Mouse (Mus musculus) hindbrain, embryonic 11.5 days (tissue): ENCODE measurements at regions not wholly inside any gene's neighbourhood (a gene's known extent, or its start where the extent isn't known, plus 50 kb on each side); places are given as distances from the start of the nearest gene placed in this dataset.

ENCODE experiments used
- ATAC-seq: fragments of 200-750 bp; cut with Nextera tagmentation; 2 replicates; pipeline ENCODE4 v1.8.0; 2017; ENCODE audit warnings: mild to moderate bottlenecking, moderate TSS enrichment, moderate library complexity; ENCODE audit not compliant: low FRiP score
- DNase-seq: peaks from one replicate; pipeline ENCODE4 v3.0.0-alpha.2; 2015; ENCODE audit warnings: low spot score
- H3K27ac ChIP-seq: fragments of 300-500 bp; sonication (generic); 2 replicates; pipeline ENCODE4 v1.5.1; 2014; ENCODE audit warnings: mild to moderate bottlenecking, low read depth, low read length
- H3K27me3 ChIP-seq: fragments of 300-500 bp; sonication (generic); 2 replicates; pipeline ENCODE4 v1.6.1; 2014; ENCODE audit warnings: mild to moderate bottlenecking, low read length, moderate library complexity, mixed read lengths; ENCODE audit not compliant: control insufficient read depth, insufficient read depth
- H3K36me3 ChIP-seq: fragments of 300-500 bp; sonication (generic); 2 replicates; pipeline ENCODE4 v1.6.1; 2014; ENCODE audit warnings: mild to moderate bottlenecking, low read length, moderate library complexity, mixed read lengths; ENCODE audit not compliant: control insufficient read depth, insufficient read depth
- H3K4me1 ChIP-seq: fragments of 300-500 bp; sonication (generic); replicated peaks from 2 replicates; pipeline ENCODE4 v1.6.1; 2014; ENCODE audit warnings: low read length, mixed read lengths; ENCODE audit not compliant: control insufficient read depth, insufficient read depth
- H3K4me2 ChIP-seq: fragments of 300-500 bp; sonication (generic); replicated peaks from 2 replicates; pipeline ENCODE4 v1.6.1; 2014; ENCODE audit warnings: mild to moderate bottlenecking, low read depth, low read length
- H3K4me3 ChIP-seq: fragments of 300-500 bp; sonication (generic); 2 replicates; pipeline ENCODE4 v1.5.1; 2014; ENCODE audit warnings: low read depth, low read length
- H3K9ac ChIP-seq: fragments of 300-500 bp; sonication (generic); 2 replicates; pipeline ENCODE4 v1.6.1; 2014; ENCODE audit warnings: low read depth, low read length
- H3K9me3 ChIP-seq: fragments of 300-500 bp; sonication (generic); 2 replicates; pipeline ENCODE4 v1.6.1; 2016; ENCODE audit warnings: low read length; ENCODE audit not compliant: control insufficient read depth
- WGBS: fragments of 180-500 bp; shearing (Covaris S2); extraction: QIAGEN DNeasy Blood & Tissue Kit; methylation state at CpG from one replicate; pipeline ENCODE4 v1.1.7; 2014; 5-methylcytosine and 5-hydroxymethylcytosine counted together

DNA sequence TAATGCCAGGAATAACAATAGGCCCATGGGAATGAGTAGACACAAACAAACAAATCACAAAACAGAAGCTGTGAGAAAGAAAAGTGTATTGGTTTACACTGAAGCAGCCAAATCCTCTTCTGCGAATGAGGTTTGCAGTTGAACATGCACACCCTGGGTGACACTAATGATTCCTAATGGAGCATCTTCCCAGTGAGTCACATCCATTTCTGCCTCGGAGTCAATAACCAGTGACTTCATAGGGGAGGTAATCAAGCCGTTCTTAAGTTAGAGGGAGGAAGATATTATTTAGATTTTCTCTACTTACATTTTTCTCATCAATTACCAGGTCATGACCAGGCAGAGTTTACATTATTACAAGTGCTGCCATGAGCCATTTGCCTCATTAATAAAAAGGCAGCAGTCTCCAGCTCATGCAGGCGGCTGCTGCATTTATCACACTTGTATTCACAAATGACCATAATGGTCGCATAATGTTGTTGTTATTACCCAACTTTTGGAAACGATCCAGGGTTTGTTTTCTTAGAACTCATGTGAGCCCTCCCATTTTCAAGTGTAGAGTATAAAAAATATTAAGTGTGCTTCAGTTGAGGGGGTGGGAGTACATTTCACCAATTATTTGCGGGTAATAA lies 112.6 kb upstream of the B3gat2 start:
- no peaks in the 10 kb centered on the region for H3K27me3 ChIP-seq
- H3K4me1 ChIP-seq: no peaks in the 10 kb centered on the region
- no peak overlapping the region for H3K4me3 ChIP-seq
- H3K36me3 ChIP-seq: no peaks in the 10 kb centered on the region
- DNase-seq (no peak), ATAC-seq (no peak)
- no peak overlapping the region for H3K9ac ChIP-seq
- no peaks in the 10 kb centered on the region for H3K9me3 ChIP-seq
- H3K4me2 ChIP-seq: no peak overlapping the region
- 81% methylated on average over 7 of the region's 7 CpGs for WGBS
- no peak overlapping the region for H3K27ac ChIP-seq

DNA sequence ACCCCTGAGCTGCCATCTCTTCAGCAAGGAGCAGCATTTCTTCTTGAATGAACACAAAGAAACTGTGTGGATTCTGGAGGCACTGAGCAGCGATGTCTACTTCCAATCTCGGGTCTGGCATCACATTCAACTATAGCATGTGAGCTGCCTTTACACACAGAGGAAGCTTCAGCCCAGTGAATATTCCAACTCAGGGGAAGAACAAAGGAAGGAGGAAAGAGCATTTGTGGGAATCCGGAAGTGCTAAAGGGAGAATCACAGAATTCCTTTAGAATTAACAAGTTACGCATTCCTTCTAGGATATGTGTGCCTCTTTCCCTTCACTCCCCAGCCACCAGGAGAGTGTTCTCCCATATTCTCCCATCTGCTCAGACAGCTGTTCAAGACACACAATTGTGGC lies 111.7 kb upstream of the B3gat2 start:
- DNase-seq: no peak
- WGBS: 74% methylated on average over 4 of the region's 4 CpGs

DNA sequence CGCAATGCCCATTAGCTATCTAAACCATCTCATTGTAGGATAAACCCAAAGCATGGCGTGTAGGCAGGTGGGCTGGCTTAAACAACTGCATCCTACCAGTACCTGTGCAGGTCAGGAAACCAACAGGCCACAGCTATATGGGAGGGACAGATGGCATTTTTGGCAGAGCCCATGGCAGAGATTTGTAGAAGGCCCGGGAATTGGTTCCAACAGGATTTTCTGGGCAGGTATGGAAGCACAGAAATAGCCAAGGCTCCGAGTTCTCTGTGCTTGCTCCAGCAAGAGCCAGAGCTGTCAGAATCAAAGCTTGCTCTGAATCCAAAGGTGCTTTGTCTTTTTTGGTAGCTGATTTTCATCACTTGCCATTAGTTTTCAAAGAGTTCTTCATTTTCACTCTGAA lies 107.9 kb upstream of the B3gat2 start:
- Histone ChIP-seq H3K4me3 (no peak overlapping the region), H3K9me3 (no peaks in the 10 kb centered on the region), H3K4me1 (no peaks in the 10 kb centered on the region), H3K36me3 (no peaks in the 10 kb centered on the region), H3K4me2 (no peak overlapping the region), H3K27me3 (no peaks in the 10 kb centered on the region), H3K27ac (no peak overlapping the region), H3K9ac (no peak overlapping the region)
- no peak for ATAC-seq
- 86% methylated on average over 4 of the region's 4 CpGs for WGBS
- no peak for DNase-seq

More for the DNA sequence above, 111.7 kb upstream of the B3gat2 start:
- Histone ChIP-seq H3K27ac (no peak overlapping the region), H3K36me3 (no peaks in the 10 kb centered on the region), H3K4me2 (no peak overlapping the region), H3K9ac (no peak overlapping the region), H3K4me1 (no peaks in the 10 kb centered on the region), H3K27me3 (no peaks in the 10 kb centered on the region), H3K4me3 (no peak overlapping the region), H3K9me3 (no peaks in the 10 kb centered on the region)
- no peak for ATAC-seq

DNA sequence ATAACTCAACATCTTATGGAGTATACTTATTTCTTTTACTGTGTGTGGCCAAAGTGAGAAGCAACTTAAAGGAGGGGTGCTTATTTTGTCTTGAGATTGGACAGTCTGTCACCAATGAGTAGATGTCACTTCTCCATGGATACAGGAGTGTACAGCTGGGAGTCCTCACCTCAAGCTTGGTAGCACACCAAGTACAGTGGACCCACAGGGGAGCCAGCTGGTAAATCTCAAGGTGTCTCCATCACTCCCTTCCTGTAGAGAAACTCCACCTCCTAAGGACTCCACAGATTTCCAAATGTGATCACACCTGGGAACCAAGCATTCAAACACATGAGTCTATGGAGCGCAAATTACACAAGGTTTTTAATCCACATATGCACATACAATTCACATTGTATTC lies 105.8 kb upstream of the B3gat2 start:
- ATAC-seq (no peak), DNase-seq (no peak)
- no peak overlapping the region for H3K9ac ChIP-seq
- no peaks in the 10 kb centered on the region for H3K27me3 ChIP-seq
- no peak overlapping the region for H3K27ac ChIP-seq
- H3K36me3 ChIP-seq: no peaks in the 10 kb centered on the region
- no peaks in the 10 kb centered on the region for H3K4me1 ChIP-seq
- no peak overlapping the region for H3K4me2 ChIP-seq
- 95% methylated on average over 1 of the region's 1 CpGs for WGBS
- H3K4me3 ChIP-seq: no peak overlapping the region
- H3K9me3 ChIP-seq: no peaks in the 10 kb centered on the region

DNA sequence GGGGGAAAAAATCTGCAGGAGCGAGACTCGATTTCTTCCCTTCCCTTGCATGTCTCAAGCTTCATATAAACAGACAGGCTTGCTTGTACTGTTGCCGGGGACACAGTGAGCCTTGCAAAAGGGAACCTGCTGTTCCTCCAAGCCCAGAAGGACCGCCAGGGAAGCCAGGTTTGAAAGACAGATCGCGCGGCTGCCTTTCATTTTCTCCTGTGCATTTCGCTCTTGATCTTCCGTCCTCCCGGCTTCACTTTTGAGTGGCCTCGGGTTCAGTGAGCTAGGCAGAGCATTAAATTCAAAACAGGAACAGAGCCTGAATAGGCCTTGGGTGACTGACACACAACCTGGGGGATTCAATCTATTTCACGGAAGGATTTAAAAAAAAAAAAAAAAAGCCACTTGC lies 105.3 kb upstream of the B3gat2 start:
- ATAC-seq: no peak
- no peaks in the 10 kb centered on the region for H3K36me3 ChIP-seq
- DNase-seq: peak; percentile 11
- H3K9me3 ChIP-seq: no peaks in the 10 kb centered on the region
- H3K4me1 ChIP-seq: no peaks in the 10 kb centered on the region
- no peak overlapping the region for H3K4me2 ChIP-seq
- H3K9ac ChIP-seq: no peak overlapping the region
- no peaks in the 10 kb centered on the region for H3K27me3 ChIP-seq
- H3K27ac ChIP-seq: no peak overlapping the region
- 51% methylated on average over 12 of the region's 12 CpGs for WGBS
- H3K4me3 ChIP-seq: no peak overlapping the region

DNA sequence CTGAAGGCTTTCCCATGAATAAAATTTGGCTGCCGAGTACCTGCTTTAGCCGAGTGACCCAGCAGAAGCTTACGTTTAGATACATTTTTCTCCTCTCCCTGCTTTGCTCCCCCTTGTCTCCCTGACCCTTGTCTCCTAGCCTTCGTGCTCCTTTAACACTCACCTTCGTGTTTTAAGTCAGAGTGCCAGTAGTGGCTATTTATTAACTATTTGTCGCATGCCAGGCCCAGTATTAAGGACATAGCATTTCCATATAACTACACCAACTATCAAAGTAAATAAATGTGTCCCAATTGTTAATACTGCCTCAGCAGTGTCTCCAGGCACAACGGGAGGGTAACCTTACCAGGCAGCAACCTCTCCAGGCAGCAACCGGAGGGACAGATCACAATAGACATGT lies 104.8 kb upstream of the B3gat2 start:
- no peaks in the 10 kb centered on the region for H3K9me3 ChIP-seq
- no peak overlapping the region for H3K27ac ChIP-seq
- H3K36me3 ChIP-seq: no peaks in the 10 kb centered on the region
- WGBS: 75% methylated on average over 8 of the region's 8 CpGs
- H3K27me3 ChIP-seq: no peaks in the 10 kb centered on the region
- no peak overlapping the region for H3K9ac ChIP-seq
- ATAC-seq: no peak
- H3K4me1 ChIP-seq: no peaks in the 10 kb centered on the region
- DNase-seq: no peak
- H3K4me2 ChIP-seq: no peak overlapping the region
- no peak overlapping the region for H3K4me3 ChIP-seq

DNA sequence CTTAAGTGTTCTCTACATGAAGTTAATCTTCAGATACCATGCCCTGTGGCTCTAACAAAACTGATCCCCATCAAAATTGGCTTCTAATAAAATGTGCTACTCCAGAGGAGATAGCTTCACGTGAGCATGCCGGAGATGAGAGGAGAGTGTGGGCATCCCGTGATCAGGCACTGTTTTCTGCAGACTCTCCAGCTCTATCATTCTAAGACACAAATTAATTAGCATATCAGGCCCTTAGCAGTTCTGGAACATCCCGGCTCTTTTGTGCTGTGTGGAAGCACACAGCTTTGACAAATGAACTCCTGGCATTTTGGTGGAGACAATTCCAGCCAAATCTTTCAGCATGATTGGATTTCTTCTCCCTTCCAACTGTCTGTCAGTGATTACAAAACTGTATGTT lies 91.0 kb upstream of the B3gat2 start:
- H3K4me2 ChIP-seq: no peak overlapping the region

DNA sequence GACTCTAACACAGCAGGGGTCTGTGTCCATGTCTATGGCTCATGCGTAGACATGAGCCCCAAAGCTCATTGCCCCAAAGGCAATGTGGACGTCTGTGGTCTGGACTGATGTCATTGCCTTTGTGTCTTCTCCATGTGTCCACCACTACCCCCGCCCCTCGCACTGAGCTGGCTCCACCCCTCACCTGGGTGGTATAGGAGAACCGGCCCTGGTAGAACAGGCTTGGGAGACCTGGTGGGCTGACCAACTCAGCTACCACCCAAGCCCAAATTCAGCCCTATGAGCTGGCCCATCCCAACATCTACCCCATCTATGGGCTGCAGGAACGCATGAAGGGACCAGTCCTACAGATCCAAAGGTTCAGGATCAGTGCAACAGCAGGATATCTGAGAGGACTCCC lies 87.2 kb upstream of the B3gat2 start:
- no peak for ATAC-seq

More for the DNA sequence above, 91.0 kb upstream of the B3gat2 start:
- Histone ChIP-seq H3K9ac (no peak overlapping the region), H3K27me3 (no peaks in the 10 kb centered on the region), H3K4me3 (no peak overlapping the region), H3K27ac (no peak overlapping the region), H3K36me3 (no peaks in the 10 kb centered on the region), H3K9me3 (no peaks in the 10 kb centered on the region), H3K4me1 (no peaks in the 10 kb centered on the region)
- no peak for DNase-seq
- ATAC-seq: no peak
- 68% methylated on average over 4 of the region's 4 CpGs for WGBS

DNA sequence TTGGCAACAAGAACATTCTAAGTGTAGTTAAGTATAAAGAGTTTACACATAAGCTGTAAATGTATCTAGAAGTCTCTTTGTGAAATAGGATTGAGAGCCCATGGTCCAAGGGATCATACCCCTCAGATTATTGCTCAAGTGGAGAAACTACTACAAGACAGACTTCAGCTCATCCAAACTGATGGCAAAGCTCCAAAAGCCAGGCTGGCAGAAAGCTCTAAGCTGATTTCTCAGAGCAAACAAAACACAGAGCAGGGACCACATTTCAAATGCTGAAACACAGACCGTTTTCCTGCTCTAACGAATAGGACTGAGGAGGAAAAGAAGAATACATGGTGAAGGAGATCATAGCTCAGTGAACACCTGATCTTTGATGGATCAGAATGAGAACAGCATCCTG lies 85.3 kb upstream of the B3gat2 start:
- Histone ChIP-seq H3K4me1 (no peaks in the 10 kb centered on the region), H3K9me3 (no peaks in the 10 kb centered on the region), H3K9ac (no peak overlapping the region), H3K4me3 (no peak overlapping the region), H3K36me3 (no peaks in the 10 kb centered on the region), H3K4me2 (no peak overlapping the region), H3K27me3 (no peaks in the 10 kb centered on the region), H3K27ac (no peak overlapping the region)
- ATAC-seq (no peak), DNase-seq (no peak)
- WGBS: 86% methylated on average over 2 of the region's 2 CpGs

More for the DNA sequence above, 87.2 kb upstream of the B3gat2 start:
- Histone ChIP-seq H3K9me3 (no peaks in the 10 kb centered on the region), H3K4me3 (no peak overlapping the region), H3K4me2 (no peak overlapping the region), H3K36me3 (no peaks in the 10 kb centered on the region), H3K9ac (no peak overlapping the region), H3K27me3 (no peaks in the 10 kb centered on the region), H3K27ac (no peak overlapping the region), H3K4me1 (no peaks in the 10 kb centered on the region)
- DNase-seq: no peak
- 86% methylated on average over 6 of the region's 6 CpGs for WGBS
